Mouse (Mus musculus) gastrocnemius, postnatal 4 days (tissue): ENCODE data around the gene Kifc3. TPM values are rescaled to one million over a fixed set of nuclear protein-coding genes. Genes with fewer than 3 reads are reported as not detected.

ENCODE experiments used
- DNase-seq, 2 experiments: peaks; one replicate each; pipeline ENCODE4 v3.0.0; 2021 to 2022; ENCODE audit warnings: low spot score in 2 of 2, mixed read lengths in 2 of 2
- total RNA-seq, 2 experiments: library from RNA; stranded (reverse); gene quantifications; 2 replicates each; pipeline ENCODE4 v1.2.3; 2021

Gene Kifc3
- total RNA-seq, 2 experiments from 2014 or later = 39.0 to 40.9 TPM

DNA sequence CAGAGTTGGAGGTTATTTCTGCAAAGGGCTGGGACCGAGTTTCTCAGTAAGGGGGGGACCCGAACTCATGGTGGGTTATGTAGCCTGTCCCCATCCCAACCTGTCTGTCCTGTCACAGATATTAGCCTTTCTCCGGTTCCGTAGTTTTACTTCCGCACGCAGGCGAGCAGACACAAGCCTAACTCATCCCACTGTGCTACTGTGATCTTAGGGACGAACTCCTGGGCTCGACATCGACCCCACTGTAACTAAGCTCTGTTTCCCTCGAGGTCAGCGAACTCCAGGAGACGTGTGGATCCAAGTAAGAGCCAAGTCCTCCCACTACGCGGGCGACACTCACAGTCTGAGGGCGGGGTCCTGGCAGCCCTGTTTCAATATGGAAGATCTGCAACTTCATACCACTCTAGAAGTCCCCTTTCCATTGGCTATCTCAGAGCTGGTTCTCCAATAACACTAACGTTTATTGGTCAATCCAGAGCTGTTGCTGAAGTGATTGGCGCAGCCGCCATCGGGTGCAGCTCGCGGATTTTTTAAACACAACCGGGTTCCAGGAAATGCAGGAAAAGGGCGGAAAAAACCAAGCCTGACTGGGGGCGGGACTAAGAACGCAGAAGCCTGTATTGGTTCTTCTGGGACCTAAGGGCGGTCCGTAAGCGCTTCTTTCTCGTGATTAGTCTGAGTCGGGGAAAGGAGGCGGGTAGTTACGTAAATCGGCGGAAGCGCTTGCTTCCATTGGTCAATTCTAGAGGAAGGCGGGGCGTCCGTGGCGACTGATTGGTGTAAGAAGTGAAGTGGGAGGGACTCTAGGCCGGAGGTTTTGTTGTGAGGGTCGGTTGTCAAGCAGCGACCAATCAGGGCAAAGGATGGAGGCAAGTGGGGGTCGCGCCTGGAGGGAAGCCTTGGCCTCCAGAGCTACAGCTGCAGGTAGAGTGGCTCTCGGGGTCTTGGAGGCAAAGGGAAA is 122.0 kb downstream of the Kifc3 start, which contains the start of gene Katnb1:
Gene Katnb1, plus strand, starts transcription at position 806 of the 961 bp plus-strand sequence.
- DNase-seq = peak; percentile 88 to 96

DNA sequence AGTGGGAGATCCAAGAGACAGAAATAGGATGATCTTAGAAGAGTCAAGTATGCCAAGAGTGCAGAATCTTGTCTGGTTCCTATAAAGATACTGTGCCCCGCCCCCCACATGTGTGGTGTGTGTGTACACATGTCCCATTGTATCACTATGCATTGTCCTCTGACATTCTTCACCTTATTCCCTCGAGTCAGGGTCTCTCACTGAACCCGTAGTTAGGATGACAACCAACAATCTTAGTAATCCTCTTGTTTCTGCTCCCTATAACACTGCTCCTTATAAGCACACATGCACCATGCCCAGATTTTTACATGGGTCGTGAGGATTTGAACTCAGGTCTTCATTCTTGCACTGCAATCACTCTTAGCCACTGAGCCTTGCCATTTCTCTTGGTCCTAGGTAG is 123.3 kb downstream of the Kifc3 start:
- DNase-seq = no peak

DNA sequence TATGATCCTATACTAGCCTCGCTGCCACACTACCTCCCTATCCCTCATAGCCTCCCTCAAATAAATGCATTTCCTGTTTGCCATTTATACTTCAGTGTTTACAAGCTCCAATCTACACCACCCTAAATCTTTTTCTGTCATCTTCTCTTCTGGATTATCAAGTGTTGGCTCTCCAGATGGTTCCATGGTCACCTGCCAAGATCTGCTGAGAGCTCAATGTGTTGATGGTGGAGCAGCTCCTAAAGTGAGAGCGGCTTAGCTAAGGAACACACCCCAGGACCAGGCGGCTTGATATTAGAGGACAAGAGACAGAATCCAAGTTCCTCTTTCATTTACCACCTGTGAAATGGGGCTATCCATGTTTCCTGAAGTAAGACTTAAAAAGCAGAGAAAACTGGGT is 124.6 kb downstream of the Kifc3 start:
- no peak for DNase-seq

DNA sequence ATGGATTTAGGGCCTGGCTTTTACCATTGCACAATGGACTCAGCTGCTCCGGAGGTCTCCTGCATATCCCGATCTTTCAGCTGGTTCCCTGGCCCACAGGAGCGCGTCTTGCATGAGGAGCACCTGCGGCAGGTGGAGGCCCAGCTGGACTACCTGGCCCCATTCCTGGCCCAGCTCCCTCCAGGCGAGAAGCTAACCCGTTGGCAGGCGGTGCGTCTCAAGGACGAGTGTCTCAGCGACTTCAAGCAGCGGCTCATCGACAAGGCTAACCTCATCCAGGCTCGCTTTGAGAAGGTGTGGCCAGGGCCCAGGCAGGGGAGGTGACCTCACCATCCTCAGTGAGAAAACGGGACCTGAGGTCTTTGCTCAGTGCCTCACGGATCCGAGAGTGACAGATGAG is 126.5 kb downstream of the Kifc3 start:
- no peak for DNase-seq

DNA sequence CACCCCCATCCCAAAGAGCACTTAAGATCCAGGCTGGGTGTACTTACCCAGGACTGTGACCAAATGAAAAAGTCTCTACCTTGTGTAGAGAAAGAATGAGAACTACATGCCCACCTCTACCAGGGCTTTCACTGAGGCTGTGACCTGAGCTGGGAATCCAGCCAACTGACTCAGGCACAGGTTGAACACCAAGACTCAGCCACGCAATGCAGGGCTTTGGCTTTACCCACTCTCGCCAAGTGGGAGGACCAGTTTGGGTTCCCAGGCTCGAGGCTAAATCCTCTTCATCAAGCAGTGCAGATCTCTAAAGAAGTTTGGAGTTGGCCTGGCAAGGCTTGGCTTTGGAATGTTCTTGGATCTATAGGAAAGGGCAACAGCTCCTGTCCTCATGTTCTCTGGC is 127.1 kb downstream of the Kifc3 start:
- DNase-seq = no peak

DNA sequence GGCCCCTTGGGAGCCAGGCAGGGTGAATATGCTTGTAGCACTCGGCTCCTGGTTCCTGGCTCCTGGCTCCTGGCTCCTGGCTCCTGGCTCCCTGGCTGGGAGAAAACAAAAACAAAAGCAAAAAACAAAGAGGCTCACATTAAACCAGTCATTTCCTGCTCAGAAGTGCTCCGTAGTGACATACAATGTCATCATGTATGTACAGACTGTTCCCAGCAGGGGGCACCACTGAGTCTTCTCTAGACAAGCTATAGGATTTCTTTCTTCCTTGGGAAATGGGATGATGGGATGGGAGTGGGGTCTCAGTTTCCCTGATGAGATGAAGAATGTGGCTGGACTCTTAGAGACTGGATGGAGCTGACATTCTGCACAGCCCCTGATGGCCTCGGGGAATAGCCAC is 135.0 kb downstream of the Kifc3 start:
- DNase-seq = peak in 1 of 2 experiments; percentile 47

DNA sequence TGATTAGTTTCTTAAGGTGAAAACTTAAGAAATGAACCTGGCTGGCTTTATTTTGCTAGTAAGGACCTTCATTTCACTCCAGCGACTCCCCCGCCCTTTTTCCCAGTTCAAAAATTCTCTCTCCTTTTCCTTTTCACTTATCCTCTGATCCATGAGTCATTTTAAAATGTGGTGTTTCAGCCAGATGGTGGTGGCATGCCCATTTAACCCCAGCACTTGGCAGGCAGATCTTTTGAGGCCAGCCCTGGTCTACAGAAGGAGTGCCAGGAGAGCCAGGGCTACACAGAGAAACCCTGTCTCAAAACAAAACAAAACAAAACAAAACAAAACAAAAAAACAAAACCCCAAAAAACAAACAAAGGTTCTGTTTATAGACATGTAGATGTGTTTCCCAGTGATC is 138.1 kb downstream of the Kifc3 start:
- no peak for DNase-seq

DNA sequence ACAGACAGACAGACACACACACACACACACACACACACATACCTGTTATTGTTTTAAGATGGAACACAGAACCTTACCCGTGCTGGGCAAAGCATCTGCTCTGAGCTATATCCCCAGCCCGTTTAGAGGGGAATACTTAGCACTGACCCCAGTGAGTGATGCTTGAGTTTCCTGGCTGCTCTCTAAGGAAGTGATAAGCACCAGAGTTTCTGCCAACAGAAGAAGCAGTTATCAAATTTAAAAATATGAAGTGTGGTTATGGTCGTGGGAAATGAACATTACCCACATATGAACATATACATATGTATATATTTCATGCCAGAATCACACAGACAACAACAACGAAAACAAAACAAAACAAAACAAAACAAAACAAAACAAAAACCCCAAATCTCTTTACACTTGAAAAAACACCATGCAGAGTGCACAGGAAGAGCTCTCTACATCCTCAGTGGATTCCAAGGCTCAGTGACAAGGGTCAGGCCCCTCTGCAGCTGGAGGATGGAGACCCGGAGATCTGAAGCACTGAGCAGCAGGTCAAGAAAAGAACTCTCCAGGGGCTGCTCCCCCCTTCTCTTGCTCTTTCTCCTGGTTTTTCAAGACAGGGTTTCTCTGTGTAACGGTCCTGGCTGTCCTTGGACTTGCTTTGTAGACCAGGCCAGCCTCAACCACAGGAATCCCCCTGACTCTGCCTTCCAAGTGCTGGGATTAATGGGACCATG is 142.6 kb downstream of the Kifc3 start:
- no peak for DNase-seq

DNA sequence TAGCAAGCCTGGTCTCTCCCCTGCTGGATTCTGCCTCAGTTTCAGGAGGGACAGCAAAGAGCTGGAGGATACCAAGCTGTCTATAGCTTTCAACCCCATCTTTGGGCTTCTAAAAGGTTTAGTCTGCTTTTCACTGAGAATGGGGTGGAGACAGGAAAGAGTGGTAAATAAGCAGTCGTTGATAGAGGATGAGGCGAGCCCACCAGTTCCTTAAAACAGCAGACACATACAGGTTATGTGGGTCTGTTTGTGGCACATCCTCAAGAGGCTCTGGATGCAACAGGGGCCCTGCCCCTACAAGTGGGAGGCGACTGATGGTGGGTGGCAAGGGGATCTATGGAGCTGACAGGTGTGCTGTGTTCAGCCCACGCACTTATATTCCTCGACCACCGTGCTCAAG is 144.0 kb downstream of the Kifc3 start:
- DNase-seq = no peak

DNA sequence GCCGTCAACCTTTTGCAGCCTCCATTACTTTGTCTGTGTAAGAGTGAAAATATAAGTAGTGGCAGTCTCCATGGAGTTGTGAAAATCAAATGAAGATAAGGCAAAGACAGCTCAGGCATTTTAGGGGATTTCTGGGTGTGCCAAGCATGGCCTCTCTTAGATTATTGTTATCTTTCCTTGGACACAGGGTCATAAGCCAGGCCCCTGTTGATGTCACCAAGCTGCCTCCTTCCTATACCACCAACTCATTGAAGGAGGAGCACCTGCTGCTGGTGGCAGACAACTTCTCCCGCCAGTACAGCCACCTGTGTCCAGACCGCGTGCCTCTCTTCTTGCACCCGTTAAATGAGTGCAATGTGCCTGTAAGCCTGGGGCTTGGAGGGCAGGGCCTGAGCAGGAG is 146.2 kb downstream of the Kifc3 start:
- DNase-seq = no peak

DNA sequence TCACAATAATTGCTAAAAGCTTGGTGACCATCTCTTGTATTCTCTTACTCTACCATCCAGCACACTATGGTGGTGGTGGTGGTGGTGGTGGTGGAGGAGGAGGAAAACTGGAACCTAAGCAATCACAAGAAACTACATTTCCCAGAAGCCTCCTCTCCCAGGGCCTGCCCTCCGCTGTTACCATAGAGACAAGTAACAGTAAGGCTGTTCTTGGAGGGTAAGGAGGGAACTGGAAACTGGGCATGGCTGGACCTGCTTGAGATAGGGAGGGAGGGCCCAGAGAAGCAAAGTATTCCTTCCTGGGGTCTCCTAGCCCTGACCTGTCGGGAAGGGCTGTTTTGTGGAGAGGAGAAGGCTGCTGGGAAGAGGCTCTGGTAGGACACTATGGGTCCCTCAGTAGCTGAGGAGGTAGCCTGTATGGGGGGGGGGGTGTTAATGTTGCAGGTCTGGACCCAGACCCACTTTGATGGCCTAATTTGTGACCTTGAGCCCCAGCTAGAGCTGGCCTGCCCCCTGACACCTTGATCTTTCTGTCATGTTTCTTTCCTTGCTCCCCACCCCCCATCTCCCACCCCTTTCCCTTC is 147.6 kb downstream of the Kifc3 start, which contains the start of gene Drc7:
Gene Drc7, plus strand, starts transcription at position 177 of the 584 bp plus-strand sequence.
- DNase-seq = no peak

DNA sequence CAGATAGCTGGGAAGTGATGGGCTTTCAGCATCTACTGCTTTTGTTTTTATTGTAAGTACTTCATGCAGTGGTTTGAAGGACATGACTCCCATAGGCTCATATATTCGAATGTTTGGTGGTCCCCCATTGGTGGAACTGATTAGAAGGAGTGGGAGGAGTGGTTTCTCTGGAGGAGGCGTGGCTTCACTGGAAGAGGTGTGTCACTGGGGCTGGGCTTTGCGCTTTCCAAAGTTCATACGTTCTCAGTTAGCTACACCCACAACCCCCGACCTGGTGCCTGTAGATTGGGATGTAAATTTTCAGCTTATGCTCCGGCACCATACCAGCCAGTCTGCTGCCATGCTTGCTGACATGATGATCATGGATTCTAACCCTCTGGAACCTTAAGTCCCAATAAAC is 148.2 kb downstream of the Kifc3 start:
- DNase-seq = no peak

Other genes with a start within 250 kb of the Kifc3 start
- gene Adgrg1, start 228.1 kb downstream of the Kifc3 start, total RNA-seq = 10 to 100 TPM in 1 of 2 experiments, 1 to 10 TPM in 1; 9.6 to 10.0 TPM
- gene Adgrg3, start 185.1 kb downstream of the Kifc3 start, total RNA-seq = 1 to 10 TPM in 1 of 2 experiments, under 1 TPM in 1; 0.96 to 1.4 TPM
- gene Drc7, start 147.7 kb downstream of the Kifc3 start, total RNA-seq = not detected
- 10 to 100 TPM; 13.3 to 13.8 TPM for gene Katnb1, start 121.6 kb downstream of the Kifc3 start, total RNA-seq
- gene Cngb1, start 103.8 kb upstream of the Kifc3 start, total RNA-seq = 1 to 10 TPM; 1.3 to 1.5 TPM
- gene Tepp, start 107.8 kb upstream of the Kifc3 start, total RNA-seq = not detected
- 10 to 100 TPM; 11.8 to 12.6 TPM for gene Zfp319, start 129.1 kb upstream of the Kifc3 start, total RNA-seq
- 10 to 100 TPM; 17.9 to 22.2 TPM for gene Usb1, start 129.5 kb upstream of the Kifc3 start, total RNA-seq
- gene Mmp15, start 149.5 kb upstream of the Kifc3 start, total RNA-seq = 10 to 100 TPM; 51.0 to 54.5 TPM
- 10 to 100 TPM; 31.5 to 38.3 TPM for gene Cfap20, start 232.1 kb upstream of the Kifc3 start, total RNA-seq